Mouse (Mus musculus) bone marrow, adult 2 months (tissue): ENCODE results near the gene Pramef8.

Source experiments
- CTCF ChIP-seq: fragments of 200-500 bp; IDR thresholded peaks from 2 replicates; pipeline ENCODE4 v1.5.1; 2011; ENCODE audit warnings: low read length, control low read depth; ENCODE audit not compliant: control insufficient read depth, insufficient read depth
- POLR2A ChIP-seq: fragments of 200-500 bp; IDR thresholded peaks from 2 replicates; pipeline ENCODE4 v1.6.1; 2011; ENCODE audit warnings: low read depth, mild to moderate bottlenecking, control low read depth, low read length, borderline replicate concordance; ENCODE audit not compliant: control insufficient read depth

GRCm38 (mm10) chr4:143382163-143382562 is 30.1 kb upstream of the Pramef8 start:
- TF ChIP-seq CTCF (no peak), POLR2A (no peak)
